Mouse (Mus musculus) kidney, embryonic 16.5 days (tissue): ENCODE measurements around the gene Med28. TPM values are rescaled to one million over a fixed set of nuclear protein-coding genes. Genes with fewer than 3 reads are reported as not detected.

ENCODE experiments used
- ATAC-seq: fragments of 200-750 bp; cut with Nextera tagmentation; 2 replicates; pipeline ENCODE4 v1.8.0; 2017; ENCODE audit warnings: moderate TSS enrichment; ENCODE audit not compliant: low FRiP score, low TSS enrichment
- H3K27ac ChIP-seq: fragments of 300-500 bp; sonication (generic); 2 replicates; pipeline ENCODE4 v1.5.1; 2014; ENCODE audit warnings: low read length
- H3K27me3 ChIP-seq: fragments of 300-500 bp; sonication (generic); 2 replicates; pipeline ENCODE4 v1.6.1; 2014; ENCODE audit warnings: low read length, control low read depth, mixed read lengths; ENCODE audit not compliant: insufficient read depth
- H3K36me3 ChIP-seq: fragments of 300-500 bp; sonication (generic); 2 replicates; pipeline ENCODE4 v1.6.1; 2014; ENCODE audit warnings: low read length, control low read depth, mixed read lengths; ENCODE audit not compliant: insufficient read depth
- H3K4me1 ChIP-seq: fragments of 300-500 bp; sonication (generic); 2 replicates; pipeline ENCODE4 v1.6.1; 2014; ENCODE audit warnings: low read length, control low read depth, mixed read lengths; ENCODE audit not compliant: insufficient read depth
- H3K4me2 ChIP-seq: fragments of 300-500 bp; sonication (generic); replicated peaks from 2 replicates; pipeline ENCODE4 v1.6.1; 2014; ENCODE audit warnings: low read depth, low read length
- H3K4me3 ChIP-seq: fragments of 300-500 bp; sonication (generic); 2 replicates; pipeline ENCODE4 v1.5.1; 2014; ENCODE audit warnings: mild to moderate bottlenecking, low read length
- H3K9ac ChIP-seq: fragments of 300-500 bp; sonication (generic); replicated peaks from 2 replicates; pipeline ENCODE4 v1.6.1; 2014; ENCODE audit warnings: low read length
- H3K9me3 ChIP-seq: fragments of 300-500 bp; sonication (generic); 2 replicates; pipeline ENCODE4 v1.6.1; 2016; ENCODE audit warnings: low read length, control low read depth
- WGBS: fragments of 180-500 bp; shearing (Covaris S2); extraction: QIAGEN DNeasy Blood & Tissue Kit; methylation state at CpG from one replicate; pipeline ENCODE4 v1.1.7; 2014; 5-methylcytosine and 5-hydroxymethylcytosine counted together
- polyA plus RNA-seq: library from polyadenylated mRNA; unstranded; fragments of >200 nt; fragmentation: Nextera tagmentation; extraction: Ambion mirVana; gene quantifications from 2 replicates; pipeline ENCODE4 v1.2.1, GENCODE M21; 2015

Gene Med28
- polyA plus RNA-seq, 1 experiment from 2014 or later = 292 TPM

DNA sequence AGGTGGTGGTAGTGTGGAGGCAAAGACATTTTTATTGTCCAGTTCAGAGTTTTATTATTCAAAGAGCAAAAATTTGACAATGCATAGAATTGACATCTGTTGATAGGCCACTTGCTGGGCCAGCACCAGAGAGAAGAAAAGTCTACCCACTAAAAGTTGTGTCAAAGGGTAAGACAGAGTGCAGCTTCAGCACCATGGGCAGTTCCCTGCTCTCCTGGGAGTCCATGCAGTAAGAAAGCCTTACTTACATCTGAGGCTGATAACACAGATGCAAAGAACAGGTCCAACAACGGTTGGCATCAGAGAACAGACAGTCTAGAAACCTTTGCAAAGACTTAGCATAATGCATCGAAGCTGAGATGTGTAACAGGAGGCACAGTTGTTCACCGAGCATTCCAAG is 9.7 kb downstream of the Med28 start:
- Histone ChIP-seq H3K27ac (no peak overlapping the region), H3K9ac (no peak overlapping the region), H3K27me3 (no peaks in the 10 kb centered on the region), H3K4me2 (no peak overlapping the region), H3K4me3 (no peak overlapping the region), H3K9me3 (no peaks in the 10 kb centered on the region), H3K36me3 (peaks cover 32% of the 10 kb centered on the region), H3K4me1 (no peaks in the 10 kb centered on the region)
- no peak for ATAC-seq
- 88% methylated on average over 3 of the region's 3 CpGs for WGBS

DNA sequence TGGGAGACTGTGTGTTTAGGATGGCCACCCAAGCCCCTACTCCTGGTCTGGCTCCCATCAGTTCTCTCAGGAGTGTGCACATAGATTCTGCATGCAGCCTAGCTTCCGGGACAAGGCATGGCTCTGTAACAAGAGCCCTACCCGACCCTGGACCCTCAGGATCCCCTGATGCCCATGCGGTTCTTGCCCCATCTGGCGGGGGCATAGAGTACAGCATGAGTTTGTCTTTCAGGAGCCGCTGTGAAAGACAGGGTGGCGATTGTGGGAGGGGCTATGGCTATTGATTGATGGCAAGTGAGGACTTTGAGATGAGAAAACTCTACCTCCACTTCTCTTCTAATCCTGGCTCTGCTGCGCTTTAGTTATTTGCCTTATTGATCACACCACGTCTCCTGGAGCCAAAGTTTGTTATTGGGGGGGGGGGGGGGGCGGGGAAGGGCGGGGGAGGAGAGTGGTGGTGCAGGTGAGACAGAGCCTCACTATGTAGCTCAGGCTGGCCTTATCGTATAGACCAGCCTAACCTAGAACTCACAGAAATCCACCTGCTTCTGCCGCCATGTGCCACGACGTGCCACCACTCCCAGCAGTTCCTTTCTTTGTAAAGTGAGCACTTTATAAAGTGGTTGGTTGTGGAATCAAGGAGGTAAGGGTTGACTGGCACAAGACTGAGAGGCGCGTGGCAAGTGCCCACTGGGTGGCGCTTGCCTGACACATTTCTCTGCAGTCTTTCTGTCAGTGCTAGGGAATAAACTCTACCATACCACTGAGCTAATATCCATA is 14.5 kb downstream of the Med28 start:
- peak; percentile 86 for ATAC-seq
- Histone ChIP-seq H3K4me3 (no peak overlapping the region), H3K27ac (no peak overlapping the region), H3K4me1 (no peaks in the 10 kb centered on the region), H3K9me3 (no peaks in the 10 kb centered on the region), H3K9ac (0 out of 2 replicates have a peak overlapping the region, but pooled peaks have one; percentile 6), H3K27me3 (no peaks in the 10 kb centered on the region), H3K36me3 (peaks cover 5% of the 10 kb centered on the region; the same call in 1 of the 2 replicates), H3K4me2 (peak overlapping the region; percentile 29)
- 8% methylated on average over 16 of the region's 17 CpGs for WGBS

DNA sequence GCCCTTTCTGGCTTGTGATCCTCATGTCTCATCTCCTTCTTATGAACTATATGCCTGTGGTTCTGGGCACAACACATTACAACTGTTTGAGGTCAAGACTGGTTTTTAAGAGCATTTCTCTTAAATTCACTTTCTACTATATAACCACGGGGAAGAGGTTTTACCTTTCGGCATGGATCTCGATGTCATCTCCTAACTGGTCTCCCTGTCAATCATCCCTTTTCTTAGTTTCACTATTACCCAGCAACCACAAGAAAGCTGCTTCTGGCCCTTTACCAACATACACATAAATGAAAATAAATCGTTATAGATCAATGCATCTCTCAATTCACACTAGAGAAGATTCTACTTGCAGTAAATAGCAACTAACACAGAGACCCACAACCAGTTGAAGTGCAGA is 15.1 kb downstream of the Med28 start:
- Histone ChIP-seq H3K9me3 (no peaks in the 10 kb centered on the region), H3K4me1 (no peaks in the 10 kb centered on the region), H3K4me2 (no peak overlapping the region), H3K9ac (no peak overlapping the region), H3K36me3 (peaks cover 5% of the 10 kb centered on the region; the same call in 1 of the 2 replicates), H3K27ac (no peak overlapping the region), H3K4me3 (no peak overlapping the region), H3K27me3 (no peaks in the 10 kb centered on the region)
- no peak for ATAC-seq
- WGBS = 63% methylated on average over 4 of the region's 4 CpGs

DNA sequence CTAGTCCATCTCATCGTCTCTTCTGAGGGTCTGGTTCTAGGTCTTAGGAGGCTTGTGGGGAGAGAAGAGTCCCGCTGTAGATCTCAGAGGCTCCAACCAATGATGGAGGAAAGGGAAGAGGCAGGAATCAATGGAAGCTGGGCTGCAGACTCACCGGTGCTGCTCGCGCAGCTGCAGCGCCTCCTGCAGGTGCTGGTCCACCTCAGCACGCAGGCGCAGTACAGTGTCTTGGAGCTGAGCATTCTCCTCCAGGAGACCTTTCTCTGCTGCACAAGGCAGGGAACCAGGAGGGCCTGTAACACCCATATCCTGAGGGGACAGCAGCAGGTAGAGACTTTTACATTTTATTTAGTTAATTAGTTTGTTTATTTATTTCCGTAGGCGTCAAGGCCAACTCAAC is 19.5 kb downstream of the Med28 start:
- Histone ChIP-seq H3K4me1 (no peaks in the 10 kb centered on the region), H3K4me3 (no peak overlapping the region), H3K9me3 (no peaks in the 10 kb centered on the region), H3K36me3 (no peaks in the 10 kb centered on the region), H3K4me2 (no peak overlapping the region), H3K9ac (no peak overlapping the region), H3K27me3 (no peaks in the 10 kb centered on the region), H3K27ac (no peak overlapping the region)
- 61% methylated on average over 10 of the region's 10 CpGs for WGBS
- ATAC-seq = no peak

DNA sequence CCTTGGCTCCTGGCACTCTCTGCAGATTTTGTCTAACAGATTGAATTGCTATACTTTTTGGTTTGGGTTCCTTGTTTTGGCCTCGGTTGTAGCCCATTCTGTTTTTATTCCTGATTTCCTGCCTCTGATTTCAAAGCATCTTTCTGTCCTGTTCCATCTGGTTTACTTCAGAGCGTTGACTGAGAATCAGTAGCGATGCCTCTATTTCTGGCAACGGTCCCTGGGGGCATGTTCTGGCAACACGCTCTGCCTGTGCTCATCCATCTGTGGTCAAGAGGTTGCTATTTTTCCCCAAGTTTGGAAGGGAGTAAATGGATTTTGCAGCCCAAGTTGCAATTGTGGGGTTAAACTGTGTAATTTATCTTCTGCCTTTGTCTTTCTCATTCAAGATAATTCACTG is 23.3 kb downstream of the Med28 start:
- ATAC-seq = no peak
- no peak overlapping the region for H3K4me3 ChIP-seq
- WGBS = 30% methylated on average over 5 of the region's 5 CpGs
- H3K9ac ChIP-seq = no peak overlapping the region
- H3K27me3 ChIP-seq = no peaks in the 10 kb centered on the region
- H3K4me2 ChIP-seq = no peak overlapping the region
- no peaks in the 10 kb centered on the region for H3K4me1 ChIP-seq
- no peak overlapping the region for H3K27ac ChIP-seq
- H3K36me3 ChIP-seq = no peaks in the 10 kb centered on the region
- no peaks in the 10 kb centered on the region for H3K9me3 ChIP-seq

DNA sequence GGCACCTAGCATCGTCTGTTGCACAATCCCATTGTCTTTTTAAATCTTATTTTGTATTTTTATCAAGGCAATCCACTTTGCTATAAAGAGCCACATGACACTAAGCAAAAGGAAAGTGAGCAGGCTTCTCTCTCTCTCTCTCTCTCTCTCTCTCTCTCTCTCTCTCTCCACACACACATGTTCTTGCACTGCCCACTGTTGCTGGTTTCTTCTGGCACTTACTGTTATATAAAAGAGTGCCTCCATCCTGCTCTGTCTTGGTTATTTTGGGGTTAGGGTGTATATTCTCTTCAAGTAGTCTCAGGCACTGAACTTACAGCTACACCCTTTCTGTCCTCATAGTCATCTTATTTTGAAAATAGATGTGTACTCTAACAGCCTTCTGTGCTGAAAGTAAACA is 29.6 kb downstream of the Med28 start:
- H3K27ac ChIP-seq = no peak overlapping the region
- WGBS = 86% methylated on average over 1 of the region's 1 CpGs
- no peaks in the 10 kb centered on the region for H3K36me3 ChIP-seq
- no peak for ATAC-seq
- H3K27me3 ChIP-seq = no peaks in the 10 kb centered on the region
- no peaks in the 10 kb centered on the region for H3K4me1 ChIP-seq
- no peaks in the 10 kb centered on the region for H3K9me3 ChIP-seq
- H3K9ac ChIP-seq = no peak overlapping the region
- no peak overlapping the region for H3K4me3 ChIP-seq
- no peak overlapping the region for H3K4me2 ChIP-seq

DNA sequence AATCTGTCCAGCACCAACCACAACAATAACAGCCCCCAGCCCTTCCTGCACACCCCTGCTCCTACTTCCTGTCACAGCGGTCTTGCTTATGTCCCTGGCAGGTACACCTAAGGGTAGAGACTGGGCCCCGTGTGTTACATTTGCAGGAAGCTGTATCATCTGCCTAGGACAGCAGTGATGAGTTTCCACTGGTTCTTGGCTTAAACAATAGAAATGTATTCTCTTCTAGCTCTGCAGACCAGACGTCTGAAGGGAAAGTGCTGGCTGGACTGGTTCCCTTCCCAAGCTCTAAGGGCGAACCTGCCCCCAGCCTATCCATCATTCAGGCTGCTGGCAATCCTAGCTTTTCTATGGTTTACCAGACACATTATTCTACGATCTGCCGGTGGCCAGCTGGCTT is 44.0 kb downstream of the Med28 start:
- Histone ChIP-seq H3K36me3 (no peaks in the 10 kb centered on the region), H3K4me1 (no peaks in the 10 kb centered on the region), H3K4me3 (no peak overlapping the region), H3K27me3 (no peaks in the 10 kb centered on the region), H3K9ac (no peak overlapping the region), H3K9me3 (no peaks in the 10 kb centered on the region), H3K4me2 (no peak overlapping the region), H3K27ac (peak overlapping the region; percentile 17; the same call in 1 of the 2 replicates)
- 40% methylated on average over 6 of the region's 6 CpGs for WGBS
- ATAC-seq = peak; percentile 57

DNA sequence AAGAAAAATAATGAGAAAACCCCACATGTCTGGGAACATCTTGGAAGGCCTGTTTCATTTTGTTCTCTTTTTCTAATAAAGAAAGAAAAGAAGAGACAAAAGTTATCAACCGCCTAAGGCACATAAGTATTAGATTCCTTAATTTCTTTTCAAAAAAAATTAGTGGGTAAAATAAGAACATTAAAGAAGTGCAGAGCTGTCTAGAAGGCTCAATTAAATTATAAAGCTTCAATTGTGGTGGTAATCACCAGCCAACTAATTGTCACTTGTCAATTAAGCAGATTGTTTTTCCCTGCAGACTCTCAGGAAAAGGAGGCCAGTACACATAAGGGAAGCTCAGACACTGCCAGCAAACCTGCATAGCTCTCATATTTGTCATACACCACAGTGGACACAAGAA is 45.8 kb downstream of the Med28 start:
- Histone ChIP-seq H3K4me1 (no peaks in the 10 kb centered on the region), H3K27ac (no peak overlapping the region), H3K27me3 (no peaks in the 10 kb centered on the region), H3K9ac (no peak overlapping the region), H3K4me3 (no peak overlapping the region), H3K4me2 (no peak overlapping the region), H3K9me3 (no peaks in the 10 kb centered on the region), H3K36me3 (no peaks in the 10 kb centered on the region)
- 96% methylated on average over 1 of the region's 1 CpGs for WGBS
- ATAC-seq = no peak

DNA sequence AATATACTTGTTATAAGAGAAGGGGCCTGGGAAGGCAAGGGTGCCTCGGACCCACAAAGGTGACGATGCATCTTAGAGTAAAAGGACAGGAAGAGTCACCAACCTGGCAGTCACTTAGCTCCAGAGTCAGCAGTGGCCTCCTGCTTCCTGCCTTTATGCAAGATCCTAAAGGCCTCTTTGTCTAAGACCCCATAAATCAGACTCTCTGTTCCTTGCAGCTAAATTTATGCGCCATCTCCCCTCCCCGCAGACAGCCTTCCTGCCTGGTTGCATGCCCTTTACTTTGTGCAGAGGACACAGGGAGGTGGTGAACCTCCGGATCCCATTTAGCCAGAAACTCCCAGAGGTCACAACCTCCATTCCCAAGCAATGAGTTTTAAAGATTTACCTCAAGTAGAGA is 52.8 kb downstream of the Med28 start:
- no peak overlapping the region for H3K4me3 ChIP-seq
- H3K9ac ChIP-seq = no peak overlapping the region
- ATAC-seq = peak; percentile 85
- no peaks in the 10 kb centered on the region for H3K9me3 ChIP-seq
- peak overlapping the region; percentile 47; the same call in 1 of the 2 replicates for H3K27ac ChIP-seq
- no peaks in the 10 kb centered on the region for H3K27me3 ChIP-seq
- H3K4me1 ChIP-seq = no peaks in the 10 kb centered on the region
- H3K4me2 ChIP-seq = no peak overlapping the region
- H3K36me3 ChIP-seq = no peaks in the 10 kb centered on the region
- WGBS = 5% methylated on average over 5 of the region's 5 CpGs

DNA sequence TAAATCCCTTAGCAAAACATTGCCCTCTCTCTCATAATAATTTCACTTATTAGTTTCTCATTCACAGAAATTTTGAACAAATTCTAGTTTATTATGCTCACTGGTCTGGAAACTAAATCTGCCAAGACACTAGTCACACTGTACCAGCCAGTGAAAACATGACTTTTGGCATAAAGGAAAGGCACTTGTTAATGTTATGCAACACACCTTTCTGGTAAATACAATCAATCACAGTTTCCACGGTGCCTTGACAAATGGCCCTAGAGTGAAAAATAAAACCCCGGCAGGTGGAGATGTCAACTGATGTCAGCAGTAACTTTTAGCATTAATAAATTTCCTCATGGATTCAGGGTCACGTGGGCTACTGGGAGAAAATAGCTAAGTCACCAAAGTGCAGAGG is 56.7 kb downstream of the Med28 start:
- Histone ChIP-seq H3K4me2 (no peak overlapping the region), H3K27ac (no peak overlapping the region), H3K9ac (no peak overlapping the region), H3K4me3 (no peak overlapping the region), H3K36me3 (no peaks in the 10 kb centered on the region), H3K9me3 (no peaks in the 10 kb centered on the region), H3K4me1 (no peaks in the 10 kb centered on the region), H3K27me3 (no peaks in the 10 kb centered on the region)
- ATAC-seq = no peak
- WGBS = 22% methylated on average over 3 of the region's 3 CpGs
